Mouse (Mus musculus): ENCODE results near the gene Bzw2. TPM values are rescaled to one million over a fixed set of nuclear protein-coding genes. Genes with fewer than 3 reads are reported as not detected.

Gene Bzw2
- polyA plus RNA-seq, 1 experiment from 2014 or later: 34.1 TPM

- WGBS (ENCODE audit: insufficient replicate concordance): 82% methylated on average over 5 of the region's 5 CpGs
Measured at GRCm38 (mm10) chr12:36129826-36130225, 28.1 kb downstream of the Bzw2 start.

GRCm38 (mm10) chr12:36126049-36126448, 31.8 kb downstream of the Bzw2 start:
- WGBS (ENCODE audit: insufficient replicate concordance): 83% methylated on average over 5 of the region's 5 CpGs
- Histone ChIP-seq H3K27me3 (ENCODE audit: control insufficient read depth, insufficient read depth, low read depth, low read length) (no peaks in the 10 kb centered on the region), H3K4me2 (ENCODE audit: low read depth, low read length) (no peak overlapping the region), H3K9ac (ENCODE audit: low read depth, low read length) (no peak overlapping the region), H3K36me3 (ENCODE audit: control insufficient read depth, insufficient read depth) (peaks cover 4% of the 10 kb centered on the region), H3K9me3 (replicated peaks; ENCODE audit: control insufficient read depth, low read length) (no peaks in the 10 kb centered on the region), H3K4me1 (ENCODE audit: control insufficient read depth, low read depth, low read length) (no peaks in the 10 kb centered on the region), H3K27ac (ENCODE audit: low read length) (no peak overlapping the region), H3K4me3 (ENCODE audit: low read depth, low read length) (no peak overlapping the region)
- no peak for ATAC-seq (ENCODE audit: low read depth)

More at GRCm38 (mm10) chr12:36129826-36130225, 28.1 kb downstream of the Bzw2 start:
- Histone ChIP-seq H3K4me3 (ENCODE audit: low read depth, low read length) (no peak overlapping the region), H3K4me1 (ENCODE audit: control insufficient read depth, low read depth, low read length) (no peaks in the 10 kb centered on the region), H3K4me2 (ENCODE audit: low read depth, low read length) (no peak overlapping the region), H3K9ac (ENCODE audit: low read depth, low read length) (no peak overlapping the region), H3K36me3 (ENCODE audit: control insufficient read depth, insufficient read depth) (peaks cover 4% of the 10 kb centered on the region), H3K27me3 (ENCODE audit: control insufficient read depth, insufficient read depth, low read depth, low read length) (no peaks in the 10 kb centered on the region), H3K9me3 (replicated peaks; ENCODE audit: control insufficient read depth, low read length) (no peaks in the 10 kb centered on the region), H3K27ac (ENCODE audit: low read length) (no peak overlapping the region)
- ATAC-seq (ENCODE audit: low read depth): no peak

GRCm38 (mm10) chr12:36119244-36119643, 38.6 kb downstream of the Bzw2 start:
- H3K36me3 ChIP-seq (ENCODE audit: control insufficient read depth, insufficient read depth): no peaks in the 10 kb centered on the region; the same call in 1 of the 2 replicates
- 80% methylated on average over 3 of the region's 3 CpGs for WGBS (ENCODE audit: insufficient replicate concordance)
- no peak overlapping the region for H3K4me2 ChIP-seq (ENCODE audit: low read depth, low read length)
- no peak for ATAC-seq (ENCODE audit: low read depth)
- H3K27me3 ChIP-seq (ENCODE audit: control insufficient read depth, insufficient read depth, low read depth, low read length): no peaks in the 10 kb centered on the region
- H3K27ac ChIP-seq (ENCODE audit: low read length): no peak overlapping the region
- H3K4me1 ChIP-seq (ENCODE audit: control insufficient read depth, low read depth, low read length): no peaks in the 10 kb centered on the region
- H3K4me3 ChIP-seq (ENCODE audit: low read depth, low read length): no peak overlapping the region
- no peak overlapping the region for H3K9ac ChIP-seq (ENCODE audit: low read depth, low read length)
- no peaks in the 10 kb centered on the region for H3K9me3 ChIP-seq (replicated peaks; ENCODE audit: control insufficient read depth, low read length)

- no peaks in the 10 kb centered on the region for H3K27me3 ChIP-seq (ENCODE audit: control insufficient read depth, insufficient read depth, low read depth, low read length)
- no peak for ATAC-seq (ENCODE audit: low read depth)
- WGBS (ENCODE audit: insufficient replicate concordance): 74% methylated on average over 6 of the region's 6 CpGs
- H3K4me2 ChIP-seq (ENCODE audit: low read depth, low read length): no peak overlapping the region
- no peak overlapping the region for H3K4me3 ChIP-seq (ENCODE audit: low read depth, low read length)
- no peaks in the 10 kb centered on the region for H3K9me3 ChIP-seq (replicated peaks; ENCODE audit: control insufficient read depth, low read length)
- H3K4me1 ChIP-seq (ENCODE audit: control insufficient read depth, low read depth, low read length): no peaks in the 10 kb centered on the region
- H3K9ac ChIP-seq (ENCODE audit: low read depth, low read length): no peak overlapping the region
- no peak overlapping the region for H3K27ac ChIP-seq (ENCODE audit: low read length)
- no peaks in the 10 kb centered on the region; the same call in 1 of the 2 replicates for H3K36me3 ChIP-seq (ENCODE audit: control insufficient read depth, insufficient read depth)
Measured at GRCm38 (mm10) chr12:36117161-36117560, 40.7 kb downstream of the Bzw2 start.

- Histone ChIP-seq H3K27me3 (ENCODE audit: control insufficient read depth, insufficient read depth, low read depth, low read length) (no peaks in the 10 kb centered on the region), H3K9me3 (replicated peaks; ENCODE audit: control insufficient read depth, low read length) (no peaks in the 10 kb centered on the region), H3K4me1 (ENCODE audit: control insufficient read depth, low read depth, low read length) (no peaks in the 10 kb centered on the region), H3K4me2 (ENCODE audit: low read depth, low read length) (no peak overlapping the region), H3K4me3 (ENCODE audit: low read depth, low read length) (no peak overlapping the region), H3K27ac (ENCODE audit: low read length) (no peak overlapping the region), H3K9ac (ENCODE audit: low read depth, low read length) (no peak overlapping the region), H3K36me3 (ENCODE audit: control insufficient read depth, insufficient read depth) (peaks cover 8% of the 10 kb centered on the region)
- ATAC-seq (ENCODE audit: low read depth): no peak
- WGBS (ENCODE audit: insufficient replicate concordance): 87% methylated on average over 3 of the region's 3 CpGs
Measured at GRCm38 (mm10) chr12:36112081-36112480, 45.8 kb downstream of the Bzw2 start.

GRCm38 (mm10) chr12:36111110-36111509, 46.8 kb downstream of the Bzw2 start:
- Histone ChIP-seq H3K27ac (ENCODE audit: low read length) (no peak overlapping the region), H3K36me3 (ENCODE audit: control insufficient read depth, insufficient read depth) (peaks cover 8% of the 10 kb centered on the region), H3K9ac (ENCODE audit: low read depth, low read length) (no peak overlapping the region), H3K4me1 (ENCODE audit: control insufficient read depth, low read depth, low read length) (no peaks in the 10 kb centered on the region), H3K4me3 (ENCODE audit: low read depth, low read length) (no peak overlapping the region), H3K9me3 (replicated peaks; ENCODE audit: control insufficient read depth, low read length) (no peaks in the 10 kb centered on the region), H3K27me3 (ENCODE audit: control insufficient read depth, insufficient read depth, low read depth, low read length) (no peaks in the 10 kb centered on the region), H3K4me2 (ENCODE audit: low read depth, low read length) (no peak overlapping the region)
- ATAC-seq (ENCODE audit: low read depth): no peak
- whole genome bisulfite sequencing (ENCODE audit: insufficient replicate concordance): 80% methylated on average over 5 of the region's 5 CpGs

- WGBS (ENCODE audit: insufficient replicate concordance): 73% methylated on average over 5 of the region's 5 CpGs
- Histone ChIP-seq H3K27me3 (ENCODE audit: control insufficient read depth, insufficient read depth, low read depth, low read length) (no peaks in the 10 kb centered on the region), H3K36me3 (ENCODE audit: control insufficient read depth, insufficient read depth) (peaks cover 8% of the 10 kb centered on the region), H3K4me3 (ENCODE audit: low read depth, low read length) (no peak overlapping the region), H3K4me1 (ENCODE audit: control insufficient read depth, low read depth, low read length) (no peaks in the 10 kb centered on the region), H3K4me2 (ENCODE audit: low read depth, low read length) (no peak overlapping the region), H3K9me3 (replicated peaks; ENCODE audit: control insufficient read depth, low read length) (no peaks in the 10 kb centered on the region), H3K27ac (ENCODE audit: low read length) (no peak overlapping the region), H3K9ac (ENCODE audit: low read depth, low read length) (no peak overlapping the region)
- no peak for ATAC-seq (ENCODE audit: low read depth)
Measured at GRCm38 (mm10) chr12:36110457-36110856, 47.4 kb downstream of the Bzw2 start.

- Histone ChIP-seq H3K9ac (ENCODE audit: low read depth, low read length) (no peak overlapping the region), H3K27me3 (ENCODE audit: control insufficient read depth, insufficient read depth, low read depth, low read length) (no peaks in the 10 kb centered on the region), H3K9me3 (replicated peaks; ENCODE audit: control insufficient read depth, low read length) (no peaks in the 10 kb centered on the region), H3K4me3 (ENCODE audit: low read depth, low read length) (no peak overlapping the region), H3K4me1 (ENCODE audit: control insufficient read depth, low read depth, low read length) (no peaks in the 10 kb centered on the region), H3K4me2 (ENCODE audit: low read depth, low read length) (no peak overlapping the region), H3K27ac (ENCODE audit: low read length) (no peak overlapping the region), H3K36me3 (ENCODE audit: control insufficient read depth, insufficient read depth) (peaks cover 12% of the 10 kb centered on the region)
- WGBS (ENCODE audit: insufficient replicate concordance): 80% methylated on average over 5 of the region's 5 CpGs
- ATAC-seq (ENCODE audit: low read depth): no peak
Measured at GRCm38 (mm10) chr12:36108442-36108841, 49.4 kb downstream of the Bzw2 start.

GRCm38 (mm10) chr12:36103592-36103910, 54.3 kb downstream of the Bzw2 start:
- WGBS (ENCODE audit: insufficient replicate concordance): 83% methylated on average over 4 of the region's 4 CpGs
- Histone ChIP-seq H3K9me3 (replicated peaks; ENCODE audit: control insufficient read depth, low read length) (no peaks in the 10 kb centered on the region), H3K36me3 (ENCODE audit: control insufficient read depth, insufficient read depth) (peaks cover 17% of the 10 kb centered on the region), H3K27me3 (ENCODE audit: control insufficient read depth, insufficient read depth, low read depth, low read length) (no peaks in the 10 kb centered on the region), H3K9ac (ENCODE audit: low read depth, low read length) (no peak overlapping the region), H3K4me3 (ENCODE audit: low read depth, low read length) (no peak overlapping the region), H3K4me1 (ENCODE audit: control insufficient read depth, low read depth, low read length) (no peaks in the 10 kb centered on the region), H3K4me2 (ENCODE audit: low read depth, low read length) (no peak overlapping the region), H3K27ac (ENCODE audit: low read length) (no peak overlapping the region)
- no peak for ATAC-seq (ENCODE audit: low read depth)

Data from liver, embryonic 16.5 days (tissue).